Mouse (Mus musculus) forebrain, postnatal 0 days (tissue): ENCODE data around the gene Ube2j1. TPM values are rescaled to one million over a fixed set of nuclear protein-coding genes. Genes with fewer than 3 reads are reported as not detected.

Experiments used
- ATAC-seq: fragments of 200-750 bp; cut with Nextera tagmentation; 2 replicates; pipeline ENCODE4 v1.8.0; 2017; ENCODE audit warnings: mild to moderate bottlenecking, moderate library complexity
- DNase-seq: peaks from one replicate; pipeline ENCODE4 v3.0.0-alpha.2; 2015
- H3K27ac ChIP-seq: fragments of 300-500 bp; sonication (generic); 2 replicates; pipeline ENCODE4 v1.5.1; 2014; ENCODE audit warnings: low read depth, mild to moderate bottlenecking, antibody characterized with exemption, low read length, moderate library complexity, mixed read lengths
- H3K27me3 ChIP-seq: fragments of 300-500 bp; sonication (generic); 2 replicates; pipeline ENCODE4 v1.6.1; 2014; ENCODE audit warnings: mild to moderate bottlenecking, low read length, mixed read lengths; ENCODE audit not compliant: insufficient read depth
- H3K36me3 ChIP-seq: fragments of 300-500 bp; sonication (generic); 2 replicates; pipeline ENCODE4 v1.6.1; 2014; ENCODE audit warnings: mild to moderate bottlenecking, moderate library complexity; ENCODE audit not compliant: insufficient read depth
- H3K4me1 ChIP-seq: fragments of 300-500 bp; sonication (generic); 2 replicates; pipeline ENCODE4 v1.6.1; 2014; ENCODE audit warnings: antibody characterized with exemption; ENCODE audit not compliant: insufficient read depth
- H3K4me2 ChIP-seq: fragments of 300-500 bp; sonication (generic); 2 replicates; pipeline ENCODE4 v1.6.1; 2014; ENCODE audit warnings: low read depth, mild to moderate bottlenecking, moderate library complexity
- H3K4me3 ChIP-seq: fragments of 300-500 bp; sonication (generic); 2 replicates; pipeline ENCODE4 v1.5.1; 2014; ENCODE audit warnings: low read depth, low read length, mixed read lengths
- H3K9ac ChIP-seq: fragments of 300-500 bp; sonication (generic); 2 replicates; pipeline ENCODE4 v1.6.1; 2014; ENCODE audit warnings: mild to moderate bottlenecking
- H3K9me3 ChIP-seq: fragments of 300-500 bp; sonication (generic); 2 replicates; pipeline ENCODE4 v1.6.1; 2016; ENCODE audit warnings: low read length
- CTCF ChIP-seq: sonication (generic); IDR thresholded peaks from 2 replicates; pipeline ENCODE4 v1.5.1; 2016; ENCODE audit warnings: antibody characterized with exemption, control low read depth, low read depth
- WGBS: fragments of 180-500 bp; shearing (Covaris S2); extraction: QIAGEN DNeasy Blood & Tissue Kit; methylation state at CpG from one replicate; pipeline ENCODE4 v1.1.7; 2014; 5-methylcytosine and 5-hydroxymethylcytosine counted together
- polyA plus RNA-seq: library from polyadenylated mRNA; unstranded; fragments of >200 nt; fragmentation: Nextera tagmentation; extraction: Ambion mirVana; gene quantifications from 2 replicates; pipeline ENCODE4 v1.2.1, GENCODE M21; 2015
- total RNA-seq: library from RNA; depleted of rRNA; stranded (reverse); fragments of >200 nt; gene quantifications from 2 replicates; pipeline ENCODE4 v1.2.3, GENCODE M21; 2014

Ube2j1 gene
- total and polyA plus RNA-seq, 2 experiments from 2014 or later: 61.2 to 106 TPM

DNA sequence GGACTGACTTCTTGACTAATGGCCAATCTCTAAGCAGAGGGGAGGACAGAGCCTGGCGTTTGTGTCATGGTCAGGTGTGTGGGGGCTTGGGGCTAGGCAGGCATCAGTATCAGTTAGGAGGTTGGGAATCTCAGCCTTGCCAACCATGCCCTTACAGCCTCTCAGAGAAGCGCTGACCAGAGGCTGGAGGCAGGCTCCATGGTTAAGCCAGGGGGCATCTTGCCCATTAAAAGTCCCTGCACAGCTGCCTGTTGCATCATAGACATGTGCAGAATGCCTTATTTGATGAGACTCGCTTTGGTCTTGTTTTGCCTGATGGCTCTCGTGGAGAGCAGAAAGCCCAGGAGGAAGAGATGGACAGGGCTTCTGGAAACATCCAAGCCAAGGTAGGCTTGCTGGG, 31.8 kb downstream of the Ube2j1 start, which contains the start of gene Gabrr2:
Gene Gabrr2, plus strand, starts transcription at position 19 of the 400 bp plus-strand sequence.
- H3K4me3 ChIP-seq: no peak within 1 kb of the TSS
- H3K27ac ChIP-seq: no peak within 1 kb of the TSS
- TF ChIP-seq CTCF: no peak
- ATAC-seq: no peak
- DNase-seq: no peak
- H3K4me2 ChIP-seq: no peak within 1 kb of the TSS
- no peaks in the 10 kb centered on the region for H3K36me3 ChIP-seq
- WGBS: 88% methylated on average over 4 of the region's 4 CpGs
- H3K4me1 ChIP-seq: no peaks in the 10 kb centered on the region
- H3K27me3 ChIP-seq: no peaks in the 10 kb centered on the region
- no peak within 1 kb of the TSS for H3K9ac ChIP-seq
- H3K9me3 ChIP-seq: no peaks in the 10 kb centered on the region

DNA sequence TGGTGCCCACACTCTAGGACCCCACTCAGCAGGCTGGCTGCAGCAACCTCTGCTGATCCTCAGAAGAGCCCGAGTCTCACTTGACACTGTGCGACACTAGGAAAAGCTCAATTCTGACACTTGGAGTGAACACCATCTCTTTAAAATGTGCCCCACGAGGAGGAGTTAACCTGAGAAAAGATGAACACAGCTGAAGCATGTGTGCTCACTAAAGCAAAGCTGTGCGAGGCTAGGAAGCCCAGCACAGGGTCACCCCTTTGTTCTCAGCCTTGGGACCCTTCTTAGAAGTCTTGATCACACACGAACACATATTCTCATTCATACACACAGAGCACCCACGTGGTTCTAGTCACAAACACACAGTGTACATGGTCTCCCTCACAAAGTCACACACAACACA, 33.8 kb downstream of the Ube2j1 start:
- Histone ChIP-seq H3K27ac (no peak overlapping the region), H3K9ac (no peak overlapping the region), H3K27me3 (no peaks in the 10 kb centered on the region), H3K4me2 (no peak overlapping the region), H3K4me1 (no peaks in the 10 kb centered on the region), H3K4me3 (no peak overlapping the region), H3K9me3 (no peaks in the 10 kb centered on the region), H3K36me3 (no peaks in the 10 kb centered on the region)
- no peak for DNase-seq
- no peak for TF ChIP-seq CTCF
- WGBS: 77% methylated on average over 6 of the region's 6 CpGs
- no peak for ATAC-seq

DNA sequence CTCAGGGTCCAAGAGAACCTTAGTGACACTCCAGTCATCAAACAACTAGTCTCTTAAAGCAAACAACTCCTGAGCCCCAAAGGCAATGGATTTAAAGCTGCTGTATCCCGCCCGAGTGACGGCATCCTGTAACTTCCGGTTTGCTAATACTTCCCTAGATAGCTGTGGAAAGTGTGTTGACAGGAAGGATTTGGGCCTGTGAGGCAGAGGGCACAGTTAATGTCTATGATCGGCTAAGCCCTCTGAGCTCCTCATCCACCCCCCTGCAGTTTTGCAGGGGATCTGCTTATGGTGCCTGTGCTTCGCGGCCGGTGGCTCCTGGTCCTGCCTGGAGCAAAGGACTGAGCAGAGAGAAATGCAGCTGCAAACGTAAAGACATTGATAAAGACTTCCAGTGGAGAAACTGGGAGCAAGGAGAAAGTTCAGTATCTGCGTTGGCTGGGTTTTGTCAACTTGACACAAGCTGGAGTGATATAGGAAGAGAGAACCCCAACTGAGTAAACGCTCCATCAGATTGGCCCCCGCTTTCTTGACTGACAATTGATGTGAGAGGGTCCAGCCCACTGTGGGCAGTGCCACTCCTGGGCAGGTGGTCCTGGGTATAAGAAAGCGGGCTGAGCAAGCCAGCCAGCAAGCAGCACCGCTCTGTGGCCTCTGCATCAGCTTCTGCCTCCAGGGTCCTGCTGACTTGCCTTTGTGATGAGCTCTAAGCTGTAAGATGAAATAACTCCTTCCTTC, 35.2 kb downstream of the Ube2j1 start:
- Histone ChIP-seq H3K4me2 (no peak overlapping the region), H3K9me3 (no peaks in the 10 kb centered on the region), H3K4me1 (no peaks in the 10 kb centered on the region), H3K4me3 (no peak overlapping the region), H3K9ac (no peak overlapping the region), H3K27me3 (no peaks in the 10 kb centered on the region), H3K36me3 (no peaks in the 10 kb centered on the region), H3K27ac (no peak overlapping the region)
- DNase-seq: no peak
- no peak for ATAC-seq
- WGBS: 66% methylated on average over 14 of the region's 14 CpGs
- no peak for TF ChIP-seq CTCF

DNA sequence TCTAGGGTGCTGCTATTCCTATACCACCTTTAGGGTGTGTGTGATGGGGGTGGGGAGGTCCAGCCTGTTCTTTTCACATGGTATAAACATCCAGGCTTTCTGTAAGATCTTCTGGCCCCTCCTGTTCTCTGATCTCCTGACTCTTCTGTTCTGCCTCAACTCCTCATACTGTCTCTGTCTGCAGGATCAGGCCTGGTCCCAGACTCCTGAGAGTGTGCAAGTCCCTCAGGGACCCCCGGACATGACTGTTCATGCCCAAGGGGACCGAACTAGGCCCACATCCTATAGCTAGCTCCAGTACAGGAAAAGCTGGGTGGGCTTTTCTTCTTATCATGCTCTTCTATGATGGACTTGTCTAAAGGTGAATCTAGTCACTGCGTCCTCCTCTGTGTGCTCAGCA, 36.1 kb downstream of the Ube2j1 start:
- no peak for TF ChIP-seq CTCF
- 91% methylated on average over 3 of the region's 3 CpGs for WGBS
- ATAC-seq: no peak

DNA sequence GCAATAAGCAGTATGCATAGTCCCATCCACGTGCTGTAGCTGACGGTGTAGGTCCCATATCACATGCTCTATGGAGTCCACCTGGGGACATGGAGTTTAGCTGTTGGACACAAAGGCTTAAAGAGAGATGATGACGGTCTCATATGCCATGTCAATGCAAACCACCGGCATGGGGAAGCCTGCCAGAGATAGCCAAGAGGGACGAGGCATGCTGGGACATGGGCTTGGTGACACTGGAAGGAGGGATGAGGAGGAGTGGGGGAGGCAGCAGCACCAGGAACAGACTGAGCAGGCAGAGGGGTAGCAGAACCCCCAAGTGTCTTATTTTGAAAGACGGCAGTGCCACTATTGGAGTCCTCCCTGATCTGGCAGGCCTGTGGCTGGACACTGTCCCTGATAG, 36.6 kb downstream of the Ube2j1 start:
- no peaks in the 10 kb centered on the region for H3K36me3 ChIP-seq
- H3K9ac ChIP-seq: no peak overlapping the region
- no peaks in the 10 kb centered on the region for H3K4me1 ChIP-seq
- 90% methylated on average over 6 of the region's 6 CpGs for WGBS
- ATAC-seq (no peak), DNase-seq (no peak)
- H3K9me3 ChIP-seq: no peaks in the 10 kb centered on the region
- H3K27me3 ChIP-seq: no peaks in the 10 kb centered on the region
- TF ChIP-seq CTCF: no peak
- H3K4me2 ChIP-seq: no peak overlapping the region
- no peak overlapping the region for H3K4me3 ChIP-seq
- no peak overlapping the region for H3K27ac ChIP-seq

More for the DNA sequence above, 36.1 kb downstream of the Ube2j1 start:
- DNase-seq: no peak
- no peak overlapping the region for H3K9ac ChIP-seq
- no peak overlapping the region for H3K27ac ChIP-seq
- H3K36me3 ChIP-seq: no peaks in the 10 kb centered on the region
- no peak overlapping the region for H3K4me3 ChIP-seq
- H3K9me3 ChIP-seq: no peaks in the 10 kb centered on the region
- H3K4me2 ChIP-seq: no peak overlapping the region
- H3K27me3 ChIP-seq: no peaks in the 10 kb centered on the region
- H3K4me1 ChIP-seq: no peaks in the 10 kb centered on the region

DNA sequence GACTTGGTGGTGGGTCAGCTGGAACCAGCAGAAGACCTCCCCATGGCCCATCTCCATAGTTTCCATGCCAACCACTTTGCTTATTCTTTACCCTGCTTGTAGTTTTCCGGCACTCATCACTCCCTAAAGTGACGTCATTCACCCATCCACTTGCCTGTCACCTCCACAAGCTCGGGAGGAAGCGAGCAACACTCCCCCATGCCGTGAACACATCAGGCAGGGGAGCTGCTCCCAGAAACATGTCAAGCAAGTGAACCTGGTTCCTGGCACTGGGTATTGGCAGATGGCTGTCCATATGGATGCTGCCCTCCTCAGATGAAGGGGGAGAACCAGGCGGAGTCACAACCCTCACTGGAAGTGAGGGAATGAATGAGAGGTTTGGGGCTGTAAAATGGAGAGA, 37.7 kb downstream of the Ube2j1 start:
- no peak for TF ChIP-seq CTCF
- Histone ChIP-seq H3K4me3 (no peak overlapping the region), H3K9me3 (no peaks in the 10 kb centered on the region), H3K4me2 (no peak overlapping the region), H3K27ac (no peak overlapping the region), H3K36me3 (no peaks in the 10 kb centered on the region), H3K9ac (no peak overlapping the region), H3K27me3 (no peaks in the 10 kb centered on the region), H3K4me1 (no peaks in the 10 kb centered on the region)
- WGBS: 50% methylated on average over 6 of the region's 6 CpGs
- ATAC-seq: peak; percentile 77
- DNase-seq: peak; percentile 44

DNA sequence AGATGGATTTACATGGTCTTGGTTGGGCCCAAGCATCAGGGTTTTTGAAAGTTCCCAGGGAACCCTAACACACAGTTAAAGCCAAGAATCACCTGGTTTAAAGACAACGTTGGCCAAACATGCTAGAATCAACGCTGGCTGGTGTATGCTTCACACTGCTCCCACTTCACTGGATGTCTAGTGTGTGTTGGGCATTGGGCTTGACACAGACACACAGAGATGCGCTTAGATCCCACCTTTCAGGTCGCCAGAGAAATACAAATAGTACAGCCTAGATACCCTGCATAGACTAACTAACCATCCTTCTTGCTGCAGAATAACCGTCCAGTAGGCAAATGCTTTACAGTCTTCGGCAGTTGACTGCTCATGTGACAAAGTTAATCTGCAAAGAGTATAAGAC, 39.1 kb downstream of the Ube2j1 start:
- ATAC-seq (no peak), DNase-seq (no peak)
- 90% methylated on average over 6 of the region's 6 CpGs for WGBS
- H3K27ac ChIP-seq: no peak overlapping the region
- no peaks in the 10 kb centered on the region for H3K36me3 ChIP-seq
- H3K27me3 ChIP-seq: no peaks in the 10 kb centered on the region
- H3K4me3 ChIP-seq: no peak overlapping the region
- no peak overlapping the region for H3K9ac ChIP-seq
- no peaks in the 10 kb centered on the region for H3K4me1 ChIP-seq
- no peak overlapping the region for H3K4me2 ChIP-seq
- no peak for TF ChIP-seq CTCF
- H3K9me3 ChIP-seq: no peaks in the 10 kb centered on the region
